Mouse (Mus musculus) hindbrain, embryonic 12.5 days (tissue): ENCODE measurements around the gene Carhsp1. TPM values are rescaled to one million over a fixed set of nuclear protein-coding genes. Genes with fewer than 3 reads are reported as not detected.
A peak's percentile ranks its signal among the peaks of the same experiment; 100 is the strongest.

Source experiments
- ATAC-seq: fragments of 200-750 bp; cut with Nextera tagmentation; 2 replicates; pipeline ENCODE4 v1.8.0; 2017; ENCODE audit warnings: moderate TSS enrichment; ENCODE audit not compliant: low FRiP score
- H3K27ac ChIP-seq: fragments of 300-500 bp; sonication (generic); 2 replicates; pipeline ENCODE4 v1.5.1; 2016; ENCODE audit warnings: mild to moderate bottlenecking
- H3K27me3 ChIP-seq: fragments of 300-500 bp; sonication (generic); 2 replicates; pipeline ENCODE4 v1.6.1; 2016; ENCODE audit warnings: mild to moderate bottlenecking
- H3K36me3 ChIP-seq: fragments of 300-500 bp; sonication (generic); 2 replicates; pipeline ENCODE4 v1.6.1; 2016; ENCODE audit warnings: mild to moderate bottlenecking
- H3K4me1 ChIP-seq: fragments of 300-500 bp; sonication (generic); 2 replicates; pipeline ENCODE4 v1.6.1; 2016
- H3K4me2 ChIP-seq: fragments of 300-500 bp; sonication (generic); replicated peaks from 2 replicates; pipeline ENCODE4 v1.6.1; 2016; ENCODE audit warnings: mild to moderate bottlenecking
- H3K4me3 ChIP-seq: fragments of 300-500 bp; sonication (generic); 2 replicates; pipeline ENCODE4 v1.5.1; 2016; ENCODE audit warnings: mild to moderate bottlenecking
- H3K9ac ChIP-seq: fragments of 300-500 bp; sonication (generic); 2 replicates; pipeline ENCODE4 v1.6.1; 2016; ENCODE audit warnings: mild to moderate bottlenecking, moderate library complexity
- H3K9me3 ChIP-seq: fragments of 300-500 bp; sonication (generic); replicated peaks from 2 replicates; pipeline ENCODE4 v1.6.1; 2016; ENCODE audit warnings: mild to moderate bottlenecking
- WGBS: fragments of 180-500 bp; shearing (Covaris S2); methylation state at CpG from one replicate; pipeline ENCODE4 v1.1.7; 2016; 5-methylcytosine and 5-hydroxymethylcytosine counted together
- polyA plus RNA-seq: library from polyadenylated mRNA; unstranded; fragments of >200 nt; fragmentation: Nextera tagmentation; extraction: Ambion mirVana; gene quantifications from 2 replicates; pipeline ENCODE4 v1.2.1, GENCODE M21; 2016

Carhsp1 gene
- polyA plus RNA-seq, 1 experiment from 2014 or later = 229 TPM

DNA sequence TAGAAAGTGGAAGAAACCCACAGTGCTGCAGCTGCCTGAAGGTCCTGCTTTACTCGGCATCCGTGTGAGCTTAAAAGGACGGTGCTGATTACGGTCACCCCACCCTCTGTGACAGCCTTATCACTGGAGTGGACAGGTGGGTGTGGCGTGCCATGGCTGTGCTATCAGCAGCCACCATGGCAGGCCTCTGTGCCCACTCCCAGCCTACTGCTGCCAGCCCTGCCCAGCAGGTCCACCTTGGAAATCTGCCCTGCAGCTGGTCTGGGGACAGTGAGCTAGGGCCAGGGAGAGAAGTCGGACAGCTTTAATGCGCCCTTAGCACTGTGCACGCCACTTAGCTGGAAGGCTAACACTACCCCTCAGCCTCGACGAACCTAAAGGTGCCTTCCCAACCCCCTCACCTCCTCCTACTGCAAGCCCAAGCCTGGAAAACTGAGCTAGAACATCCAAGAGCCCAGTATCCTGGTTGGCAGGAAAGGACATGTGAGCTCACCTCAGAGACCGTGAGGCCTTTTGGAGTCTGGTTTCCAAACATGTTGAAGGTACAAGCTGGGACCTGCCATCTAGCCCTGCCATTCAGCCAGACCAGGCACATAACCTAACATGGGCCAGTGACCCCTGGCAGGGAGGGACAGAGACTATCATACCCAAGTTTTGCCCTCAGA, 15.0 kb upstream of the Carhsp1 start:
- WGBS = 85% methylated on average over 11 of the region's 11 CpGs
- Histone ChIP-seq H3K4me2 (no peak overlapping the region), H3K36me3 (peaks cover 40% of the 10 kb centered on the region), H3K27ac (no peak overlapping the region), H3K4me3 (no peak overlapping the region), H3K27me3 (no peaks in the 10 kb centered on the region), H3K9me3 (no peaks in the 10 kb centered on the region), H3K9ac (no peak overlapping the region), H3K4me1 (no peaks in the 10 kb centered on the region)
- ATAC-seq = peak; percentile 38; the same call in 1 of the 2 replicates

DNA sequence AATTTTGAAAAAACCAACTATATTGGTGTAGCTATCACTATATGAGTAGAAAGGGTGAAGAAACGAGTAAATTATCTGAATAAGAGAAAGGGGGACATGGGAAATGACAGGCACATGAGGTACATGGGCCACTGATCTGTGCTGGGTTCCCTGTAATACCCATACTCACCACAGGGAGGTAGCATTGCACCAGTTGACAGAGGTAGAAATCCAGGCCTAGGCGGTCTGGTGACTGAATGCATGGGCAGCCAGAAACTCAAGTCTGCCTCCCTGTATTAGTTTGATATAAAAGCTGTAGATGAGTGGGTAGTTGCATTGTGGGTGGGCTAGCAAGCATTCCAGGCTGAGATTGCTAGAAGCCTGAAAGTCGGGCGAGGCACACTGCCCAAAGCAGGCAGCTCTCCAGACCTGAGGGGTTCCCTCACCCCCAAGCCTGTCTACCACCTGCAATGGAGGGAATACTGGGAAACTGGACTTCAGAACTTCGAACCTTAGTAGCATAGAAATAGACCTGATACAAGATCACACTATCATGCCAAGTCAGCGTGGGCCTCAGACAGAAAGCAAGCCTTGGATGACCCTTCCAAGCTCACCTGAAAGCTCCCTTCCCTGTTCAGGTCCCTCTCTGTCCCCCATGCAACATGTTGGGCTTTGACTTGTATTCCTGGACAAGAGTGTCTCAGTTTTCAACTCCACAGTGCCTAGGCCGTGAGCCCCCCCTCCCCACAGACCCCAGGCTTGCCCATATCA, 14.3 kb upstream of the Carhsp1 start:
- WGBS = 59% methylated on average over 7 of the region's 7 CpGs
- Histone ChIP-seq H3K27ac (no peak overlapping the region), H3K9me3 (no peaks in the 10 kb centered on the region), H3K36me3 (peaks cover 33% of the 10 kb centered on the region), H3K4me2 (no peak overlapping the region), H3K27me3 (no peaks in the 10 kb centered on the region), H3K4me3 (no peak overlapping the region), H3K9ac (no peak overlapping the region), H3K4me1 (no peaks in the 10 kb centered on the region)
- ATAC-seq = peak; percentile 38; the same call in 1 of the 2 replicates

DNA sequence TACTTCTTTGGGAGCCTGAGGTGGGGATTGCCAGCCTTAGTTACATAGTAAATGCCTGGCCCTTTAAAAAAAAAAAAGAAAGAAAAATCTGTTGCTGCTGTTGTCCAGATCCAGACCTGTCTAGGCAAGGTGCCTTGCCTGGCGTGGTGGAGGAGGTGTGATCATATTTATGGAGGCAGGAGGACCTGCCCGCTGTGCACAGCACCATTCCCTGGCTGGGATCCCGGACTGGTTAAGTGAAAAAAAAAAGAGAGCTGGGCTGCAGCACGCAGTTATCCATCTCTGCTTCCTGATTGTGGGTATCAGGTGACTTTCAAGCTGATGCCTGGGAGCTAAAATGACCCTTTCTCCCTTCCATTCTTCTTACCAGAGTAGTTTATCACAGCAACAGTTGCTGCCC, 13.1 kb upstream of the Carhsp1 start:
- no peaks in the 10 kb centered on the region for H3K4me1 ChIP-seq
- no peak overlapping the region for H3K4me2 ChIP-seq
- ATAC-seq = no peak
- peaks cover 21% of the 10 kb centered on the region for H3K36me3 ChIP-seq
- H3K9ac ChIP-seq = no peak overlapping the region
- H3K27me3 ChIP-seq = no peaks in the 10 kb centered on the region
- no peak overlapping the region for H3K4me3 ChIP-seq
- no peaks in the 10 kb centered on the region for H3K9me3 ChIP-seq
- 90% methylated on average over 4 of the region's 4 CpGs for WGBS
- no peak overlapping the region for H3K27ac ChIP-seq

DNA sequence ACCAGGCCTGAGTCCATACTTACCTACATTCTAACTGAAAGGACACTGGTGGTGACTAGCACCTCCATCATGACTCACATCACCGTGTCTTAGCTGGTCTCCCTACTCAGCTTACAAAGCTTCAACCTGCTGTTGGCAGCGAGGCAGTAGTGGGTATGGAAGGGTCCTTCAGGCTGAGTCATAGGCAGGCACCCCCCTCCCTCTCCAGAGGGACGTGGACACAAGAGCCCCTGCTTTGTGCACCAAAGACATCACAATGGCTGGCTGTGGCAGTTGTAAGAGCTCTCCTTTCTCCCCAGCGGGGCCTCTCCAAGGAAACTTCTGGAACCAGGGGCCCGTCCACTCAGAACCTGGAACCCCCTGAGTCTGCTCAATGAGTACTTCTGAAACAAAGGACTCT, 8.5 kb upstream of the Carhsp1 start, which contains the start of gene Gm5767:
Gene Gm5767, plus strand, starts transcription at position 301 of the 400 bp plus-strand sequence.
- Histone ChIP-seq H3K4me1 (no peaks in the 10 kb centered on the region), H3K9me3 (no peaks in the 10 kb centered on the region), H3K4me3 (no peak within 1 kb of the TSS), H3K27me3 (no peaks in the 10 kb centered on the region), H3K27ac (no peak within 1 kb of the TSS), H3K4me2 (no peak within 1 kb of the TSS), H3K36me3 (no peaks in the 10 kb centered on the region; the same call in 1 of the 2 replicates), H3K9ac (no peak within 1 kb of the TSS)
- ATAC-seq = no peak
- WGBS = 86% methylated on average over 5 of the region's 5 CpGs

DNA sequence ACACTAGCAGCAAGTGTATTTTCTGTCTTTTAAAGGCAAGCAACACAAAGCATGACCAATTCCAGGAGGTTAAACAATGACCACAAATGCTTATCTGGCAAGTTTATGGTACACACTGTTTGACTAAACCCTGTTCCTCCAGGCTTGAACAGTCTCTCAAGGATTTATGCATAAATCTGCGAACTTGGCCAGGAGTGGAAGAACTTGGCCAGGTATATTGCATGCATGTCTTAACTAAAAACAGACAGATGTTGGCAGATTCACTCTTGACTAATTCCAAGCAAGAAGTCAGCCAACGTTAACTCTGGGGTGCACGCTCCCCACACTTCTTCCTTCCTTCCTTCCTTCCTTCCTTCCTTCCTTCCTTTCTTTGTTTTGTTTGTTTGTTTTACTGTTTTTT, 7.8 kb upstream of the Carhsp1 start:
- no peaks in the 10 kb centered on the region for H3K4me1 ChIP-seq
- ATAC-seq = no peak
- no peaks in the 10 kb centered on the region for H3K27me3 ChIP-seq
- no peak overlapping the region for H3K9ac ChIP-seq
- no peaks in the 10 kb centered on the region for H3K9me3 ChIP-seq
- H3K36me3 ChIP-seq = no peaks in the 10 kb centered on the region
- 92% methylated on average over 3 of the region's 3 CpGs for WGBS
- H3K4me2 ChIP-seq = no peak overlapping the region
- H3K27ac ChIP-seq = no peak overlapping the region
- H3K4me3 ChIP-seq = no peak overlapping the region

DNA sequence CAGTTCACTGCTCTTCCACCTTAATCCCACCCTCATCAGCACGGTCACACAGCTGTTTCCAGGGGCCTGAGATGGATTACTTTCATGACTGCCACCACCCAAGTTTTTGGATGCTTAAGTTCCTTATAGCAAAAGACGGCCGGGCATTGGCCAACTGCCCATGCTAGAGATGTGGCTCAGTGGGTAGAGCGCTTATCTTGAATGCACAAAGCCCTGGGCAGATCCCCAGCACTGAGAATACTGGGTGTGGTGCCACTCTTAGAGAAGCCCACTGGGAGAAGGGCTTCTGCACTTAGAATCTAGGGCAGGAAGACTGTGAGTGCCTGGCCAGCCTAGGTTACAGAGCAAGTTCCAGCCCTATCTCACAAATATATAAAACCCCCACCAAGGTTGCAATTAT, 6.7 kb upstream of the Carhsp1 start:
- Histone ChIP-seq H3K4me2 (no peak overlapping the region), H3K27ac (no peak overlapping the region), H3K4me3 (no peak overlapping the region), H3K27me3 (peaks cover 7% of the 10 kb centered on the region; the same call in 1 of the 2 replicates), H3K36me3 (no peaks in the 10 kb centered on the region), H3K9ac (no peak overlapping the region), H3K4me1 (no peaks in the 10 kb centered on the region), H3K9me3 (no peaks in the 10 kb centered on the region)
- WGBS = 86% methylated on average over 4 of the region's 4 CpGs
- no peak for ATAC-seq

DNA sequence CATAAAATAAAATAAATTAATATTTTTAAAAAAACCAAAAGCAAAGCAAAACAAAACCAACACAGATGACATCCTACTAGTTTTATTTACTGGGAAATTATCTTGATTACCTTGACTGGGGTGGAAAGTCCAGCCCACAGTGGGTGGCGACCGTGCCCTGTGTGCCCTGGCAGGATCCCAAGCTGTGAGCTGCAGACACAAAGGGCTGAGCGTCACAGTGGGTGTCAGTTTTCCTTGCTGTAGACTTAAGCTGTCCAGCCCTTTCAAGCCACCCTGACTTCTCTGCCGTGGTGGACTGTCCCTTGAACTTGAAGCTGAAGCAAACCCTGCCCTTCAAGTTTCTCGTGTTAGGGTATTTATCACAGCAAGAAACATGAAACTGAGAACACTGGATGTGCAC, 6.1 kb upstream of the Carhsp1 start:
- Histone ChIP-seq H3K36me3 (no peaks in the 10 kb centered on the region), H3K4me2 (no peak overlapping the region), H3K9ac (no peak overlapping the region), H3K4me1 (no peaks in the 10 kb centered on the region), H3K27me3 (peaks cover 10% of the 10 kb centered on the region), H3K4me3 (no peak overlapping the region), H3K27ac (no peak overlapping the region), H3K9me3 (no peaks in the 10 kb centered on the region)
- no peak for ATAC-seq
- WGBS = 48% methylated on average over 5 of the region's 5 CpGs

DNA sequence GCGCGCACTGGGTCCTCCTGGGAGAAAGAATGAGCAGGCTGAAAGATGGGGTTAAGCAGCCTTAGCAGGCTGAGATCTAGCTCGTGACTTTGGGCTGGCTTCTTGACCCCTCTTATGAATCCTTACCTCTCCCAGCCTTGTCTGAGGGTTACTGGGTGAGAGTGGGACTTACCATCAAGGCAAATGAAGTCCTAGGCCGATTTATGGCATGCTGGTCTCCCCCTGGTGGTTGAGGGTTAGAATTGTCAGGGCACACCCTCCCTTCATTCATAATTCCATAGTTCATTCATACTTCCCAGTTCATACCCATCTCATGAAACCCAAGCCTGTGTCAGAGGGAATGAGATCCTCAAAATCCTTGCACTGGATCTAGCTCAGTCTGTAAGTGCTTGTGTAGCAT, 4.8 kb upstream of the Carhsp1 start:
- no peak overlapping the region for H3K4me2 ChIP-seq
- peaks cover 13% of the 10 kb centered on the region for H3K27me3 ChIP-seq
- no peaks in the 10 kb centered on the region for H3K4me1 ChIP-seq
- ATAC-seq = no peak
- H3K9ac ChIP-seq = no peak overlapping the region
- H3K36me3 ChIP-seq = no peaks in the 10 kb centered on the region
- WGBS = 51% methylated on average over 4 of the region's 4 CpGs
- H3K4me3 ChIP-seq = no peak overlapping the region
- no peak overlapping the region for H3K27ac ChIP-seq
- no peaks in the 10 kb centered on the region for H3K9me3 ChIP-seq

DNA sequence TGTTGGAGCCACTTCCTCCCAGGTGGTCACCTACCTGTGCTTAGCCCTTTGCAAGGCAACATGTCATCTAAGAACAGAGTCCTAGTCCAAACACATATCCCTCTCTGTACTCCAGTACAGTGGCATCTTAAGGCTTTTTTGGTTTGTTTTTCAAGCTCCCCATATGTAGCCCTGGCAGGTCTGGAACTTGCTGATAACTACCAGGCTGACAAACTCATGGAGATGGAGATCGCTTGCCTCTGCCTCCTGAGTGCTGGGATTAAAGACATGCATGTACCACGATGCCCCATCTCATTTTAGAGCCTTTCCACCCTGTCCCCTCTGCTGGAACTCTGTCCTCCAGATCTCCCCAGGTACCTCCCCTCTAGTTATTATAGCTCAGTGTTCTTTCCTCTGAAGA, 4.3 kb upstream of the Carhsp1 start:
- Histone ChIP-seq H3K9ac (no peak overlapping the region), H3K4me2 (no peak overlapping the region), H3K9me3 (no peaks in the 10 kb centered on the region), H3K27me3 (peaks cover 13% of the 10 kb centered on the region), H3K4me1 (no peaks in the 10 kb centered on the region; the same call in 1 of the 2 replicates), H3K27ac (no peak overlapping the region), H3K4me3 (no peak overlapping the region), H3K36me3 (no peaks in the 10 kb centered on the region)
- 72% methylated on average over 2 of the region's 2 CpGs for WGBS
- no peak for ATAC-seq

DNA sequence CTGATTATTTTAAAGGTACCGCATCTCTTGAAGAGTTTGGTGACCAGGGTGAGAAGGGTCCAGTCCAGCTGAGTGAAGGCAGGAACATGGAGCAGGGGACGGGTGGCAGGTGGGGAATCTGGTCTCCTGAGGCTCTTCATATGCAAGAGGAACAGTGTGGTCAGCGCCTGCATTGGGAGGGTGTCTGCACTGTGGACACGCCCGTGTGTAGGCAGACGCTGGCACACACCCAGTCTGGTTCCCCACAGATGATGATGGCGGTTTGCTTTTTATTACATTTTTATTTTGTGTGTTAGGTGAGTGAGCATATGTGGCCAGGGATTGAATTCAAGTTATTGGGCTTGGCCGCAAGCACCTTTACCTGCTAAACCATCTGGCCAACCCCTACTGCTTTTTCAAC, 3.6 kb upstream of the Carhsp1 start:
- Histone ChIP-seq H3K27me3 (peaks cover 13% of the 10 kb centered on the region), H3K4me3 (no peak overlapping the region), H3K4me1 (peaks cover 6% of the 10 kb centered on the region), H3K36me3 (no peaks in the 10 kb centered on the region), H3K27ac (no peak overlapping the region), H3K9ac (no peak overlapping the region), H3K9me3 (no peaks in the 10 kb centered on the region), H3K4me2 (no peak overlapping the region)
- no peak for ATAC-seq
- WGBS = 89% methylated on average over 8 of the region's 8 CpGs

DNA sequence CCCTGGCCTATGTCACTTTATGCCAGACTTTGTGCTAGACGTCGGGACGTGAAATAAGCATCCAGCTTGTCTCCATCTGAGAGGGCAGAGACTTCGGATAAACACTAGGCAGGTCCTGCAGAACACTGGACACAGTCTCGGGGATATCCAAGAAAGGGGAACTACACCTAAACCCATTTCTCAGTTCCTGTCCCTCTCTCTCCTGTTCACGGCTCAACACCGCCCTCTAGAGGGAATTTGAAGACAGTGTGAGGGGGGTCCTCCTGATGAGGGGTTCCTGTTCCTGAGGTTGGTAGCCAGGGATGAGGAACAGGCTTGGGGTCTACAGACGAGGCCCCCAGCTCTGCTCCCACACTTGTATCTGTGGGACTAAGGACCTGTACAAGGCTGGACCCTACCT, 2.2 kb upstream of the Carhsp1 start:
- no peak for ATAC-seq
- H3K36me3 ChIP-seq = no peaks in the 10 kb centered on the region
- 4% methylated on average over 8 of the region's 8 CpGs for WGBS
- H3K9me3 ChIP-seq = no peaks in the 10 kb centered on the region
- H3K4me1 ChIP-seq = peaks cover 19% of the 10 kb centered on the region
- peaks cover 13% of the 10 kb centered on the region for H3K27me3 ChIP-seq
- no peak overlapping the region for H3K4me3 ChIP-seq
- no peak overlapping the region for H3K27ac ChIP-seq
- no peak overlapping the region for H3K4me2 ChIP-seq
- no peak overlapping the region for H3K9ac ChIP-seq

DNA sequence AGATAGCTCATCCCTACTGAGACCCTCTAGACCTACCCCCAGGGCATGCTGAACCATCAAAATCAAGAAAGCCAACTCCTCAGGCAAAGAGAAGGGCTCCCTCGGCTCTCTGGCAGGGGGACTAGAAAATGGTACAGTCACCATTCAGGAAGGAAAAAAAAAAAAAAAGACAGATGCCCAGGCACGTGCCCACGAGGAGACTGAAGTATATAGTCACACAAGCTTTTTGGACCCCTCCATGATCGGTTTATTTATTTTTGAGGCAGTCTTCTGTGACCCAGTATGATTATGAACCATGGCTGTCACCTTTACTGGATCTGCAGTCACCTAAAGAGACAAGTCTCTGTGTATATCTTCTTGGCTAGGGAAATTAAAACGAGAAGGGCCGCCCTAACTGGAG, 1.4 kb upstream of the Carhsp1 start:
- no peak overlapping the region for H3K27ac ChIP-seq
- WGBS = 75% methylated on average over 6 of the region's 6 CpGs
- no peak overlapping the region for H3K9ac ChIP-seq

DNA sequence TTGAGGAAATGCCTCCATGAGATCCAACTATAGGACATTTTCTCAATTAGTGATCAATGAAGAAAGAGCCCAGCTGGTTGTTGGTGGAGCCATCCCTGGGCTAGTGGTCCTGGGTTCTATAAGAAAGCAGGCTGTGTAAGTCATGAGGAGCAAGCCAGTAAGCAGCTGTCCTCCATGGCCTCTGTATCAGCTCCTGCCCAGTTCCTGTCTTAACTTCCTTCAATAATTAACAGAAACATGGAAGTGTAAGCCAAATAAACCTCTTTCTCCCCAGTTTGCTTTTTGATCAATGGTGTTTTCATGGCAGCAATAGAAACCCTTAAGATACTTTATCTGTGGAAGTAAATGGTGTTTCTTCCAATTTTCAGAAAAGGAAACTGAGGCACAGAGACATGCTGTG, 856 bp upstream of the Carhsp1 start:
- Histone ChIP-seq H3K9ac (no peak overlapping the region), H3K27ac (no peak overlapping the region), H3K36me3 (no peaks in the 10 kb centered on the region), H3K4me1 (peaks cover 33% of the 10 kb centered on the region), H3K4me2 (peak overlapping the region; percentile 85; the same call in 1 of the 2 replicates), H3K9me3 (no peaks in the 10 kb centered on the region), H3K4me3 (no peak overlapping the region), H3K27me3 (peaks cover 13% of the 10 kb centered on the region)
- ATAC-seq = no peak

More for the DNA sequence above, 1.4 kb upstream of the Carhsp1 start:
- Histone ChIP-seq H3K4me2 (no peak overlapping the region), H3K4me1 (peaks cover 27% of the 10 kb centered on the region), H3K27me3 (peaks cover 13% of the 10 kb centered on the region), H3K36me3 (no peaks in the 10 kb centered on the region), H3K4me3 (no peak overlapping the region), H3K9me3 (no peaks in the 10 kb centered on the region)
- no peak for ATAC-seq
